Mouse (Mus musculus) liver, adult (tissue): ENCODE measurements at regions not wholly inside any gene's neighbourhood (a gene's known extent, or its start where the extent isn't known, plus 50 kb on each side); places are given as distances from the start of the nearest gene placed in this dataset.
A peak's percentile ranks its signal among the peaks of the same experiment; 100 is the strongest.

ENCODE experiments used
- GATA4 ChIP-seq: IDR thresholded peaks from 2 replicates; pipeline ENCODE4 v1.6.1; 2014; ENCODE audit warnings: mild to moderate bottlenecking, low read length; ENCODE audit not compliant: insufficient replicate concordance

GRCm38 (mm10) chr3:52610466-52610865 is 342.3 kb downstream of the Foxo1 start:
- TF ChIP-seq GATA4, result no peak

GRCm38 (mm10) chr3:52608086-52608426 is 339.9 kb downstream of the Foxo1 start:
- TF ChIP-seq GATA4, result no peak

GRCm38 (mm10) chr3:52607379-52608085 is 339.4 kb downstream of the Foxo1 start:
- no peak for TF ChIP-seq GATA4

DNA sequence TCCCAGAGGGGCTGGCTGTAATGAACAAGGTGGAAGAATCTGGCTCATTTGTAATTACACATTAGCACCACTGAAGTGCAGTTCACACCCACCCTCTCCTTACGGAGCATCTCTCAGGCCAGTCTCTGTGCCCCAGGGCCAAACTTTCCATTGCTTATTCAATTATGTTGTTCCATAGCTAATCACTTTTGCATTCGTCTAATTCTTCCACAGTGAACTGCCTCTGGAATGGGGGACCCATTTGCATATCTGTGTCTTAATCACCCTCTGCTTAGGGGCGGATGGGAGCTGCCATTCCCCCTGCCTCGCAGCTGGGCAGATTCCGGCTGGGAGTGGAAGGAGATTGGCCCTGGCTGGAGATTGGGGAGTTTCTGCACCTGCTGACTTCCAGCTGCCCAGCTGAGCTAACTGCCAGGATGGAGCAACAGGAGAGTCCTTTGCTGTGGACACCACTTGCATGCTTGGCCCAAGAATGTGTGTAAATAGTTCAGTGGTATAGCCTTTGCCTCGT is 337.2 kb downstream of the Foxo1 start:
- no peak for TF ChIP-seq GATA4

DNA sequence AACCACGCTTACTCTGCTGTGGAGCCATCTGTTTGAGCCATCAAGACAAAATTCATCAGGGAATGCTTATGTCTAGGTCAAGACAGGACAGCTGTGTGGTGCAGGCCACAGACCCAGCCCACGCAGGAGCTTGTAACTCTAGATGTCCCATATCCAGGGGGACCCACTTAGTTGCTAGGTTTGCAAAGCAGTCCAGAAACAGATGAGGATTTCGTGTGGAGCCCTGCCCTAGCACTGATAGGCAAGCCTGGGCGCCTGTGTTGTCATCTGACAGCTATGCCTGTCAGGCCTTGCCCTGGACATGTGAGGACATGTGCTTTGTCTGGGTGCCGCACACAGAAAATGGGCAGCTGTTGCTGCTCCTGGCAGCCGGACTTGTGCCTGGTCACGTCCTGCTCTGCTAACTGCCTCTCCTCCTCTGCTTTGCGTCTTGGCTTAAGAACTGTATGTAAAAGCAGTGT is 335.1 kb downstream of the Foxo1 start:
- TF ChIP-seq GATA4, result no peak

- TF ChIP-seq GATA4, result no peak
Measured at GRCm38 (mm10) chr3:52601011-52601745, 333.0 kb downstream of the Foxo1 start.

DNA sequence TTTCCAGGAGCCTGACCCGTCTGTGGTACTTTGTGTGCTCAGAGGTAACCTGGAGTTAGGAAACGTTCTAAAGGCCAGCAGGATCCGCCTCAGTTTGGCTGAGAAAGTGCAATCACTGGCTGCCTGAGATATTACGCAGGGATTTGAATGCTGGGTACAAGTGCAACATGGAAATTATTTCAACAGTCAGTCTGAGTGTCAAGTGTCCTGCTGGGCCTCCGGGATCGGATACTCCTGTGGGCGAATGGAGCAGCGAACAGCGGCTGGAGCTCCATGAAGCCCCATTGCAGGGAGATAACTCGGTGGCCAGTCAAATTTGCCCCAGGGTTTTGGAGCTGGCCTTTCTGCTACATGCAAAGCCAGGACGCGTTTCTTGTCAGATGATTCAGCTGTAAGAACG is 332.4 kb downstream of the Foxo1 start:
- TF ChIP-seq GATA4, result 0 out of 2 replicates have a peak, but pooled peaks have one; percentile 20

DNA sequence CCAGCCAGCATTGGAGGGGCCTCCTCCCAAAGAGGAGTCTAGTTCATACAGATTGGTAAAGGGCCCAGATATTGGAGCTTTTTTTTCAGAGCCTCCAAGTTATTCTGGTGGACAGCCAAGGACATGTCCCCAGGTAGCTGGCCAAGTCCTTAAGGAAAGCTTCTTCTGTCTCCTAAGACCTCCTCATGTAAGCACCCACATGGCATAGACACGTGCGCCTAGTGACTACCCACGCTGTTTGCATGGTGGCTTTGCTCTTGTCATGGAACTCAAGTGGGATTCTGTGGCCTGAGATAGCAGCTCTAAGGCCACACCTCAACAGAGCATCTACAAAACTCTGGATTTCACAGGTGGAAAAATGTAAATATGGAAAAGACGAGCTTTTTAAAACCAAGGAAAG is 332.0 kb downstream of the Foxo1 start:
- no peak for TF ChIP-seq GATA4

- TF ChIP-seq GATA4, result no peak
Measured at GRCm38 (mm10) chr3:52586418-52586817, 318.3 kb downstream of the Foxo1 start.

DNA sequence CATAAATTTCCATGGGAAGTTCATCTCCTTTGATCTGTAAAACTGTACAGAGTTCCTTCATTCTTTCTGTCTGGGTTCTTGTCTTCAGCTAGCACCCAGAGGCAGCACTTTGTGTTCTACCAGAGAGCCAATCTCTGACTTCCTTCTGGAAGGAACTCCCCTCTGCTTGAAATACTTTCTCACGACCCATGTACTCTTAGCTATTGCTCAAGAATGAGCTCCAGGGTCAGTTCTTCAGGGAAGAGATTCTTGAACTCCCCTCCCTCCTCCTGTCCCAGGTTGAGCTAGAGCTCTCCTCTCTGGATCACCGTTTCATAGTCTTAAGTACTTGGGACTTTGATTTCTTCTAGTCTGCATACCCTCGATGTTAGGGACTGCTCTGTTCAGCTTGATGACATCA is 311.8 kb downstream of the Foxo1 start:
- no peak for TF ChIP-seq GATA4

DNA sequence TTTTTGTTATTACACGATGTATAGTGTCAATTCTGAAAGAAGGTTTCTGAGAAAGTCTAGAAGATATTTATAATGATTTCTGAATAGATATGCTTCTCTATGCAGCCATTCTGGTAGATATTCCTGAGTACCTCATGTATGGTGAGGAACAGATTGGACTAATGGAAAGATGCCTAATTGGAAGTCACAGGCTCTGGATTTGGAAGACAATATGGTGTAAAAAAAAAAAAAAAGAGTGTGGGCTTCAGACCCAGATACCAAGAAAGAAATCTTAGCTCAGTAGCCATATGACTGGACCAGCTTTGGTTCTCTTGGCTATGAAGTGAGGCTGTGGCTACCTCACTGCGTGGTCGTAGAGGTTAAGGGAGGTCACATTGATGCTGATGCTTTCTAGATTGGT is 311.0 kb downstream of the Foxo1 start:
- TF ChIP-seq GATA4, result no peak

GRCm38 (mm10) chr3:52576703-52577244 is 308.6 kb downstream of the Foxo1 start:
- TF ChIP-seq GATA4, result no peak

GRCm38 (mm10) chr3:52575237-52575798 is 307.2 kb downstream of the Foxo1 start:
- TF ChIP-seq GATA4, result no peak

- no peak for TF ChIP-seq GATA4
Measured at GRCm38 (mm10) chr3:52574341-52574740, 306.2 kb downstream of the Foxo1 start.

GRCm38 (mm10) chr3:52573806-52574205 is 305.7 kb downstream of the Foxo1 start:
- no peak for TF ChIP-seq GATA4
